Mouse (Mus musculus): ENCODE data around the gene Swap70.

- TF ChIP-seq CTCF (IDR thresholded peaks at IDR 0.05; ENCODE audit: control insufficient read depth, insufficient read depth, insufficient replicate concordance, low read depth, low read length) (no peak), POLR2A (IDR thresholded peaks at IDR 0.05; ENCODE audit: control insufficient read depth, low read depth, low read length) (no peak)
These were observed 64.8 kb downstream of the Swap70 start for GRCm38 (mm10) chr7:110286198-110286732.

Data from testis, adult 2 months (tissue).